Mouse (Mus musculus): ENCODE results near the gene E130308A19Rik. TPM values are rescaled to one million over a fixed set of nuclear protein-coding genes. Genes with fewer than 3 reads are reported as not detected.
A peak's percentile ranks its signal among the peaks of the same experiment; 100 is the strongest.

Gene E130308A19Rik
- 25.0 and 25.1 TPM in 2 replicates for polyA plus RNA-seq (2015; fragmentation: Nextera tagmentation; extraction: Ambion mirVana)

DNA sequence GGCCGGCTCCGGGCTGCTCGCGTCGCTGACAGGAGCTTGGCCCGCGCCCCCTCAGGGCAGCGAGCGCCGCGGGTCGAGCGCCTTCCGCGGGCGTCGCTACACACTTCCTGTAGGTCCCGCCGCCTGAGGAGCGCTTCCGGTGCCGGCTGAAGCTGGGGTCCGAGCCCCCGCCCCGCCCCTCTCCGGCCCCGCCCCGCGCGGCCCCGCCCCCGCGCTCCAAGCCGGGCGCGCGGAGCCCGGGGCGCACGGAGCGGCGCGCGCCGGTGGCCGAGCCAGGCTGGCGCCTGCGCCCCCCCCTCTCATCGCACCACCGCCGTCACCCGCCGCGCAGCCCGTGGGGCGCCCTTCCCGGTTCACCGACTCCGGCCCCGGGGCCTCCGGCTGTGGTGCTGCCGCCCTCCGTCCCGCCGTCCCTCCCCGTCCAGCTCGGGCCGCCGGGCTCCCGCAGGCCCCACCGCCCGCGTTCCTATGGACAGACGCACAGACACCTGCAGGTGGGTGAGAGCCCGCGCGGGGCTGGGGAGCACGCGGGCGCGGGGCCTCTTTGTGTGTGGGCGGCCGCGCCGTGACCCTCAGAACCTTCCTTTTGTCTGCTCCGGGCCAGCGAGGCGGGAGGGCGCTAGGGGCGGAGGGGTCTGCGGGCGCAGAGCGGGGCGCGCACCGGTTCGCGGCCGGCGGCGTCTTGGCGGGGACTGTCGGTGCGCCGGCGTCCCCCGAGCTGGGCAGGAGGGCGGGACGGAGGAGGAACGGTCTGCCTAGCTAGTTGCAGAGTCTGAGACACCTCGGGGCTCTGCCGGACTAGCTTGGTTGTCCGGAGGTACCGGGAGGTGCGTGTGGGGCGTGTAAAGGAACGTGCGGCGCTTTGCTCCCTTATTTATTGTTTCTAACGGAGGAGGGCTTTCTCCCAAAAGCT lies at the start of gene E130308A19Rik:
TSS of gene E130308A19Rik (plus strand) at position 214 of the 913 bp plus-strand sequence.
- Histone ChIP-seq H3K27me3 (no peaks in the 10 kb centered on the region), H3K9ac (peak within 1 kb of the TSS; percentile 75), H3K9me3 (no peaks in the 10 kb centered on the region), H3K4me2 (peak within 1 kb of the TSS; percentile 81), H3K27ac (peak within 1 kb of the TSS; percentile 52), H3K4me1 (peaks cover 25% of the 10 kb centered on the region), H3K4me3 (peak within 1 kb of the TSS; percentile 62), H3K36me3 (no peaks in the 10 kb centered on the region)
- ATAC-seq (ENCODE audit: borderline replicate concordance, extremely low read depth, low FRiP score, low TSS enrichment), result peak; percentile 91
- under 1% methylated on average over 111 of the region's 120 CpGs for WGBS

DNA sequence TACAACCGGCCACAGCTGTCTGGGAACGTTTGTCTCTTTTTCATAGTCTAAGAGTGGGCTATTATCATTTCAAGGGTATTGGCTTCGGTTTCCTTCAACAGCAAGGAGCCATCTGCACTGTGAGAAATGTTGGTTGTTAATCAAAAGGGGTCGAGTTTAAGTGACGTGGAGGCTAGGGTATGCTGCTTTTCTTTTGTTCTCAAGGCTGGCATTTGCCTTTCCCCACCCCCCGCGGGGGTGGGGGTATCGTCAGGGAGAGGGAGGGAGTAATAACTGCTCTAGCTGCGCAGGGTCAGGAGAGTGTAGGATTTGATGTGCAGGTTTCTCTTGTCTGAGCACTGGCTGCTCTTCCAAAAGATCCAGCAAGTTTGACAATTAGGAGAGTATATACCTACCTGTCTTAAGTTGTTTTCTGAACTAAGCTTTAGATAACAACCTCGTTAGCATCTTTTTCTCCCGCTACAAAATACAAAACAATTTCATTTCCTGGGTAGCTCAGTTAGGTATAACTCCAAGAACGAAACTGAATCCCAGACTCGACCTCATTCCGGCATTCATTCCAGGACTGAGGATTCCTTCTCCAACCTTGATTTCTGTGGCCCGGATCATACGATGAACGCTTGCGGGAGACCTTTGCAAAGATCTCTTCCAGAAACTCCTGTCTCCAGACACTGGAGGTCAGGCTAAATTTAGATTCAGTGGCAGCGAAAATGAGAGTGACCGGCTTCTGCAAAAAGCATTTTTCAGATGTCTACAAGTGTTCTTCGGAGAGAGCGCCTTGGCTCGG lies 45.3 kb upstream of the E130308A19Rik start:
- Histone ChIP-seq H3K4me2 (peak overlapping the region; percentile 79), H3K9me3 (no peaks in the 10 kb centered on the region), H3K36me3 (no peaks in the 10 kb centered on the region), H3K27me3 (no peaks in the 10 kb centered on the region), H3K4me1 (peaks cover 6% of the 10 kb centered on the region; the same call in 1 of the 2 replicates), H3K27ac (peak overlapping the region; percentile 86), H3K9ac (peak overlapping the region; percentile 70), H3K4me3 (peak overlapping the region; percentile 76)
- 0 out of 2 replicates have a peak, but pooled peaks have one; percentile 13 for ATAC-seq (ENCODE audit: borderline replicate concordance, extremely low read depth, low FRiP score, low TSS enrichment)
- under 1% methylated on average over 23 of the region's 23 CpGs for WGBS

DNA sequence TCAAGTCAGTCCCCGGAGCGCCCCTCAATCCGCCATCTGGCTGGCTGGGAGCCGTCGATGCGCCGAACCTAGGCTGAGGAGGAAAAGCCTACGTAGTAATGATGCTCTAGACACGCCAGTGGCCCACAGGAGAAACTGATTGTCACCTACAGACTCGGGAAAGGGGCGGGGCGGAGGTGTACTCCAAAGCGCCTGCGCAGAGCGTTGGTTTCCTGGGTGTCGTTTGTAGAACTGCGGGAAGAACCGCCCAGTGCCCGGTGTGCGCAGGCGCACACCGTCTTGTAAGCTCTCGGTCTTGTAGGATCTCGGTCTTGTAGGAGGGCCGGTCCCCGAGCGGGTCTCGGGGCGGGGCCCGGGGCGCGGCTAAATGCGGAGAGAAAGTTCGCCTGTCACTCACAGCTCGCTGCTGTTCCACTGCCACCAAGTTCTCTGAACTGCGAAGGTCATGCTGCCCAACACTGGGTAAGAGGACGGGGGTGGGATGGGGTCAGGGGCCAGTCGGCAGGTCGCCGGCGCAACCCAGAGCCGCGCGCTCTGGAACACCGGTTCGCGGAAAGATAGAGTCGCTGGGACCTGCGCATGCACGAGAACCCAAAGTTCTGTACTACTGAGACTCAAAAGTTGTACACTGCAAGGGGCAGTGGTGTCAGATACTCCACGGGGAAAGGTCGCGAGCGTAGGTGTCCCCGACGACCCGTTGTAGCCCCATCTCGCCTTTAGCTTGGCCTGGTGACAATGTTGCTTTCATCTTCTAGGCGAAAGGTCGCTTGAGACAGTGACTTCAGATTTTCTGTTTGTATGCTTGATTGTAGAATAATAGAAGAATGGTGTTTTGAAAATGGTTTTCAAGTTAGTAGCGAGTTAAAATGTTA lies 44.5 kb upstream of the E130308A19Rik start, which contains the start of gene Hsdl2:
TSS of gene Hsdl2 (plus strand) at position 250 of the 872 bp plus-strand sequence.
- Histone ChIP-seq H3K4me2 (peak within 1 kb of the TSS; percentile 79), H3K9me3 (no peaks in the 10 kb centered on the region), H3K4me1 (peaks cover 6% of the 10 kb centered on the region; the same call in 1 of the 2 replicates), H3K27ac (peak within 1 kb of the TSS; percentile 86), H3K4me3 (peak within 1 kb of the TSS; percentile 76), H3K9ac (peak within 1 kb of the TSS; percentile 70), H3K27me3 (no peaks in the 10 kb centered on the region), H3K36me3 (no peaks in the 10 kb centered on the region)
- WGBS, result 2% methylated on average over 61 of the region's 61 CpGs
- ATAC-seq (ENCODE audit: borderline replicate concordance, extremely low read depth, low FRiP score, low TSS enrichment), result peak; percentile 98

DNA sequence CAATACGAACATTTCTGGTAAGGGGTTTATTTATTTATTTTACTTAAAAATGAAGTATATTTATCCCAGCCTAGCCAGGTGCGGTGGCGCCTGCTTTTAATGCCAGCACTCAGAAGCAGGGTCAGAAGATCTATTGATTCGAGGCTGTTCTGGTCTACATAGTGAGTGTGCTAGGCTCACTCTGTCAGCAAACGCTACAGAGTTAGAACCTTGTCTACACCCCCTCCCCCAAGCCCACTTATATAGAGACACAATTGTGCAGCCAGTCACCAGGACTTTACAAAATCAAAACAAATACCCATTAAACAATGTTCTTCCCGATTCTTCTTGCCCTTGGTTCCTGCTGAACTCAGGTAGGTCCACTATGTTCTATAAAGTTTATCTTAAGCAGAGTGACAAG lies 43.8 kb upstream of the E130308A19Rik start:
- no peak for ATAC-seq (ENCODE audit: borderline replicate concordance, extremely low read depth, low FRiP score, low TSS enrichment)
- H3K9ac ChIP-seq, result no peak overlapping the region
- H3K9me3 ChIP-seq, result no peaks in the 10 kb centered on the region
- no peak overlapping the region for H3K27ac ChIP-seq
- no peaks in the 10 kb centered on the region for H3K27me3 ChIP-seq
- H3K4me3 ChIP-seq, result peak overlapping the region; percentile 76
- peaks cover 6% of the 10 kb centered on the region; the same call in 1 of the 2 replicates for H3K4me1 ChIP-seq
- no peaks in the 10 kb centered on the region for H3K36me3 ChIP-seq
- WGBS, result 16% methylated on average over 6 of the region's 6 CpGs
- H3K4me2 ChIP-seq, result peak overlapping the region; percentile 79

DNA sequence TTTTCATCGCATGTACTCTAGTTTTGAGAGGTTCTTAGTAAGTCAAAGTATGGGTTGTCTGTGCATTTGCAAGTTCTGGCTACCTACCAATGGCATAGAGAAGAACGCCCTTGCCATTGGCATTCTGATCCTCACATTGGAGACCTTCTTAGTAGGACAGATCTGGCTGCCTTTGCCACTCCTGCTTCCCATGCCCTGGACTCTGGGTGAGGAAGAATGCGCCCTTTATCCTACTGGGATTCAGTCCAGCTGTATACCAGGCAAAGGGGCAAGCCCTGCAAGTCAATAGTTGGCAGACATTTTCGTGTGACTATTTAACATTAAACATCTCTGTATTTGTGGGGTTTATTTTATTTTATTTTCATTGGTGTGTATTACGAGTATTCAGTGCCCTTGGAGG lies 40.9 kb upstream of the E130308A19Rik start:
- H3K4me2 ChIP-seq, result no peak overlapping the region
- WGBS, result 73% methylated on average over 5 of the region's 5 CpGs
- H3K4me1 ChIP-seq, result peaks cover 6% of the 10 kb centered on the region; the same call in 1 of the 2 replicates
- no peak for ATAC-seq (ENCODE audit: borderline replicate concordance, extremely low read depth, low FRiP score, low TSS enrichment)
- H3K4me3 ChIP-seq, result no peak overlapping the region
- H3K9ac ChIP-seq, result no peak overlapping the region
- H3K27me3 ChIP-seq, result no peaks in the 10 kb centered on the region
- no peaks in the 10 kb centered on the region for H3K36me3 ChIP-seq
- no peaks in the 10 kb centered on the region for H3K9me3 ChIP-seq
- no peak overlapping the region for H3K27ac ChIP-seq

DNA sequence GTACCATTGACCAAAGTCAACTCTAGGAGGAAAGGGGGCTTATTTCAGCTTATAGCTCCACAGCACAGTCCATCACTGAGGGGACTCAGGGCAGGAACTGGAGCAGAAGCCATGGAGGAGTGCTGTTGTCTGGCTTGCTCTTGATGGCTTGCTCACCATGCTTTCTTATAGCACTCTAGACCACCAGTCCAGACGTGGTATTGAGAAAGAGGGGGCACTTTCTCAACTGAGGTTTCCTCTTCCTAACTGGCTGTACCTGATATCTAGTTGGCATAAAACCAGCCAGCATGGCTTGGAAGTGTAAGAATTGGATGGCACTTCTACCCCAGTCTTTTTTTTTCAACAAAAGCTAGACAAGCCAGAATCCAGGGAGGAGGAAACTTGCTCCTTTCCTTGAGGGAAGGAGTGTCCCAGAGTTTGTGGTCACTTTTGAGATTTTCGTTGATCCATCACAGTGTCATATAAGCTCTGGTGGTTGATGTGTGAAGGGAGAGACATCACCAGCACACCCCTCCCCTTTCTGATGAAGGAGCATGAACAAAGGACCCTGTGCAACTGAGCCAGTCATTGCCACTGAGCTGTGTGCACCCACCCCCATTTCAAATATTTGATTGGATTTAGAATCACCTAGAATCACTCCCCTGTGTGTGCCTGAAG lies 38.7 kb upstream of the E130308A19Rik start:
- H3K4me2 ChIP-seq, result no peak overlapping the region
- H3K36me3 ChIP-seq, result no peaks in the 10 kb centered on the region
- WGBS, result 55% methylated on average over 2 of the region's 2 CpGs
- H3K27ac ChIP-seq, result no peak overlapping the region
- peaks cover under 1% of the 10 kb centered on the region; the same call in 1 of the 2 replicates for H3K4me1 ChIP-seq
- ATAC-seq (ENCODE audit: borderline replicate concordance, extremely low read depth, low FRiP score, low TSS enrichment), result no peak
- H3K9me3 ChIP-seq, result no peaks in the 10 kb centered on the region
- H3K4me3 ChIP-seq, result no peak overlapping the region
- H3K9ac ChIP-seq, result no peak overlapping the region
- no peaks in the 10 kb centered on the region for H3K27me3 ChIP-seq

DNA sequence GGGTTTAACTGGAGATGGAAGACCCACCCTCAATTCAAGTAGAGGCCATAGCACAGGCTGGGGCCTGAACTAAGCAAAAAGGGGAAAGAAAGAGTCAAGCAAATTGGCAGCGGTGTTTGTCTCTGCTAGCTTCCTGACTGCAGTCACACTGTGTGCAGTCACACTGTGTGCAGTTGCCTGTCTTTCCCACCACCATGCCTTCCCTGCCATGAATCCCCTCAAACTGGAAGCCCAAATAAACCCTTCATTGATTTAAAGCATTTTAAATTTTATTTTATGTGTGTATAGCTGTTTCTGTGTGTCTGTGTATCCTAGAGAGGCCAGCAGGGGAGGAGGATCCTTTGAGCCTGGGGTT lies 38.2 kb upstream of the E130308A19Rik start:
- Histone ChIP-seq H3K36me3 (no peaks in the 10 kb centered on the region), H3K9ac (no peak overlapping the region), H3K4me3 (no peak overlapping the region), H3K27ac (no peak overlapping the region), H3K9me3 (no peaks in the 10 kb centered on the region), H3K4me2 (no peak overlapping the region), H3K27me3 (no peaks in the 10 kb centered on the region), H3K4me1 (no peaks in the 10 kb centered on the region)
- ATAC-seq (ENCODE audit: borderline replicate concordance, extremely low read depth, low FRiP score, low TSS enrichment), result no peak
- 87% methylated on average over 1 of the region's 1 CpGs for WGBS

DNA sequence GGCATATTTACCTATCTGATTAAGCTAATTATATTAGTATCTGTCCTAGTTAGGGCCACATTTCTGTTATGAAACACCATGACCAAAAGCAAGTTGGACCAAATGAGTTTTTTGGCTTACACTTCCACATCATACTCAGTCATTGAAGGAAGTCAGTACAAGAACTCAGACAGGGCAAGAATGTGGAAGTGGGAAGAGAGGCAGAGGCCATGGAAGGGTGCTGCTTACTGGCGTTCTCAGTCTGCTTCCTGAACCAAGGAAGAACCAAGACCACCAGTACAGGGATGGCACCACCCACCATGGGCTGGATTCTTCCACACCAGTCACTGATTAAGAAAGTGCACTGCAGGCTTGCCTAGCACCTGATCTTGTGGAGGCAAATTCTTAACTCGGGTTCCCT lies 31.4 kb upstream of the E130308A19Rik start:
- H3K27ac ChIP-seq, result no peak overlapping the region
- no peak overlapping the region for H3K4me3 ChIP-seq
- H3K36me3 ChIP-seq, result no peaks in the 10 kb centered on the region
- no peak overlapping the region for H3K4me2 ChIP-seq
- no peak for ATAC-seq (ENCODE audit: borderline replicate concordance, extremely low read depth, low FRiP score, low TSS enrichment)
- no peaks in the 10 kb centered on the region for H3K4me1 ChIP-seq
- H3K9me3 ChIP-seq, result no peaks in the 10 kb centered on the region
- WGBS, result 66% methylated on average over 2 of the region's 2 CpGs
- no peaks in the 10 kb centered on the region for H3K27me3 ChIP-seq
- no peak overlapping the region for H3K9ac ChIP-seq

DNA sequence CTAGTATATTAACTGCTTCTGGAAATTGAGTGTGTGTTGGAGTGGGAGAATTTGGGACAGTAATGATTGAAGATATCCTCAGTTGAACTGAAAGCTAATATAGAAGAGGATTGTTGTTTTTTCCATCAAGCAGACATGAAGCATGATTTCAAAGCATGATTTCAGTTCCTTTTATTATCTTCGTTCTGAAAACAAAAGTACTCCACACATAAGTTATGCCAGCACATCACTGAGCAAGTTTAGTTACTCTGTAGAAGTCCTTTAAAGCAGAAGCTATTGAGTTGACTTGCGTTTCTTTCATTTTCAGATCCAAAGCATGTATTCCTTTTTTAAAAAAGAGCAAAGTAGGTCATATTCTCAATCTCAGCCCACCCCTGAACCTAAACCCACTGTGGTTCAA lies 29.5 kb upstream of the E130308A19Rik start:
- no peaks in the 10 kb centered on the region for H3K36me3 ChIP-seq
- H3K9me3 ChIP-seq, result no peaks in the 10 kb centered on the region
- H3K27me3 ChIP-seq, result no peaks in the 10 kb centered on the region
- H3K4me2 ChIP-seq, result no peak overlapping the region
- H3K4me1 ChIP-seq, result no peaks in the 10 kb centered on the region
- WGBS, result 82% methylated on average over 2 of the region's 2 CpGs
- ATAC-seq (ENCODE audit: borderline replicate concordance, extremely low read depth, low FRiP score, low TSS enrichment), result no peak
- no peak overlapping the region for H3K9ac ChIP-seq
- no peak overlapping the region for H3K4me3 ChIP-seq
- no peak overlapping the region for H3K27ac ChIP-seq

DNA sequence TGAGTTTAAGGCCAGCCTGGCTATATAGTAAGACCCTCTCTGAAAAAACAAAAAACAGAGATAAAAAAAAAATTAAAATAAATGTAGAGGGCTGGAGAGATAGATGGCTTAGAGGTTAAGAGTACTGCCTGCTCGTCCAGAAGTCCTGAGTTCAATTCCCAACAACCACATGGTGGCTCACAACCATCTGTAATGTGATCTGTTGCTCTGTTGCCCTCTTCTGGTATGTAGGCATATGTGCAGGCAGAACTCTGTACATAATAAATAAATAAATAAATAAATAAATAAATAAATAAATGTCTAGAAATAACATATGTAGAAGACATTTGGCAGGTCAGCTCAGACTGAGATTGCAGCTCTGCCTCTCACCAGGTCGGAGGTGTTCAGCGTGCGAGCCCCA lies 23.3 kb upstream of the E130308A19Rik start:
- Histone ChIP-seq H3K9ac (no peak overlapping the region), H3K9me3 (no peaks in the 10 kb centered on the region), H3K4me1 (no peaks in the 10 kb centered on the region), H3K4me3 (no peak overlapping the region), H3K4me2 (no peak overlapping the region), H3K36me3 (no peaks in the 10 kb centered on the region), H3K27me3 (no peaks in the 10 kb centered on the region), H3K27ac (no peak overlapping the region)
- WGBS, result 87% methylated on average over 4 of the region's 4 CpGs
- ATAC-seq (ENCODE audit: borderline replicate concordance, extremely low read depth, low FRiP score, low TSS enrichment), result no peak

DNA sequence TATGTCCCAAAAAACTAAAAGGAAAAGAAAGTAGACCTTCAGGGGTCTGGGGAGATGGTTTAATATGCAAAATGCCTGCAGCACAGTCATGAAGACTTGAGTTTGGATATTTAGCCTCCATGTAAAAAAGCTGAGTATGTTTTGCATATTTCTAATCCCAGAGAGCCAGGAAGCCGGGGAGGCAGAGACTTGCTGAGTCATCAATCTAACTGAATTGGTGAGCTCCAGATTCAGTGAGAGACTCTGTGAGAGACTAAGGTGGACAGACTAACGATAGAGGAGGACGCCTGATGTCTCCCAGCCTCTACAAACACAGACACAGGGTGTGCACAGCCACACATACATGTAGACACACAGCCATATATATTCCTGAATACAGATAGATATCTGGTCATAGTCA lies 21.1 kb upstream of the E130308A19Rik start:
- H3K4me1 ChIP-seq, result no peaks in the 10 kb centered on the region
- H3K4me3 ChIP-seq, result no peak overlapping the region
- H3K4me2 ChIP-seq, result no peak overlapping the region
- H3K9me3 ChIP-seq, result no peaks in the 10 kb centered on the region
- H3K36me3 ChIP-seq, result no peaks in the 10 kb centered on the region
- 71% methylated on average over 3 of the region's 3 CpGs for WGBS
- no peak for ATAC-seq (ENCODE audit: borderline replicate concordance, extremely low read depth, low FRiP score, low TSS enrichment)
- H3K27ac ChIP-seq, result no peak overlapping the region
- H3K27me3 ChIP-seq, result no peaks in the 10 kb centered on the region
- no peak overlapping the region for H3K9ac ChIP-seq

Measured in lung, embryonic 15.5 days (tissue).